Mouse (Mus musculus) v-Abl transformed pro-B cells (cell line): ENCODE measurements at regions not wholly inside any gene's neighbourhood (a gene's known extent, or its start where the extent isn't known, plus 50 kb on each side); places are given as distances from the start of the nearest gene placed in this dataset.
"Not testable (repeated sequence)": the region's sequence is repeated elsewhere in the genome, so short reads cannot be mapped to it uniquely, and the experiment has no call there.

Experiments used
- in situ Hi-C, 2 experiments: fragments of 400-800 bp; cut with MboI; formaldehyde crosslinking; loops; one replicate each; pipeline ENCODE4 v1.15.1; 2025; ENCODE audit not compliant: unreplicated experiment in 2 of 2

GRCm38 (mm10) chr2:51793291-51793690 lies 141.7 kb downstream of the Rbm43 start:
- in situ Hi-C loops = not testable (repeated sequence)

DNA sequence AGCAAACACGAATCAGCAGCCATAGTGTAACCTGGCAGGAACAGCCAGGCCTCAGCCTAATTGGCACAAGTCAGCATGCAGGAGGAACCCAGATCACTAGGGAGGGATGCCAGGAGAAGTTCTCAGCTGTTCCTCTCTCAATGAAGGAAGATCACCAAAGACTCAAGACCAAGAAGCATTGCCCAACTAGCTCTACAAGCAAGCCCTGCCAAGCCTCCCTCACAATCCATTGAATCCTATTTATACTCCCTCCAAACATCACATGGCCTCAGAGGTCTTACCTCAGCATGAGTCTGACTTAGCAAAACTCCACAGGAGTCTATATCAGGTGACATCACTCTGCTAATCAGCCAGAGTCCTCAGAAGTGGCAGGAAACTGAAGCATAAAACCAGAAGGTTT lies 135.1 kb downstream of the Rbm43 start:
- in situ Hi-C loops = no loop called here

DNA sequence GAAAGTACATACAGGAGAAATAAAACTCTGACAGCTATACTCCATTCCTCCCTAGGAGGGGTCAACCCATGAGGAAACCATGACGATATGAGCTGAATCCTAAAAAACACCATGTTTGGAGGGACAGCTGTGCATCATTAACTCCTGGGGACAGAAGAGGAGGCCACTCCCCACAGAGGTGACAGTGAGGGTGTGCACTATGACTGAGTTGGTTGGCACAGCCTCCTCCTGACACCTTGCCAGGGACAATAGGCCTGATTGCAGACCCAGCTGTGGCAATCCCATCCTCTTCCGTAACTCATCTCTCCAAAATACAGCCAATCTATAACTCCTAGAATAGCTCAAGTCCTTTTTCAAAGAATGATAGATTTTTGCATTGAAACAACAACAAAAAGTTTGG lies 112.0 kb downstream of the Rbm43 start:
- in situ Hi-C loops = loop anchor here in 1 of 2 experiments (10.0 kb wide), 1 partner anchor 1518 kb away; no protein-coding TSS in a partner anchor

DNA sequence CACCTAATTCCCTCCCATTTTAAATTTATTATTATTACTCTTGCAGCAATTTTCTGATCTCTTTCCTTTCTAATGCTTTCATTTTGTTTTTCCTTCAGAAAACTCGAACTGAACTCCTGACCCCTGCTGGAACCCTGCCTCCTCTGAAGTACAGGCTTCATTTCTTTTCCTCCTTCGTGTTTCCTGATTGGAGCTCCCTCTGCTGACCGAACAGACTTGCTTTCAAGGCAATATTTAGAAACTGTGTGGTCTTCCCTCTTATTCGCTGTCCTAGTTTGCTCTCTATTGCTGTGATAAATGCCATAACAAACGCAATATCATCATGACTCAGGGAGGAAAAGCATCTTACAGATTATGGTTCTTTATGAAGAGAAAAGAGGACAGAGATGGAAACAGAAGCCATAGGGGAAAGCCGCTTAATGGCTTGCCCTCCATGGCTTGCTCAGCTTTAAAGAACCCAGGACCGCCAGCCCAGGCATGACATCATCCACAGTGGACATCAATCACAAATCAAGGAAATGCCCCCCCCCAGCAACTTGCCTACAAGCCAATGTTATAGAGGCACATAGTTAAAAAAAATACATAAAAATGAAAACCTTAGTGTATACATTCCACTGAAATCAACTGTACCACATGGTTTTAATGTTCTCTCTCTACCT lies 104.5 kb downstream of the Rbm43 start:
- in situ Hi-C loops = no loop called here

- in situ Hi-C loops = no loop called here
Observed at GRCm38 (mm10) chr2:51830965-51831720, 103.8 kb downstream of the Rbm43 start.

- in situ Hi-C loops = no loop called here
Observed at GRCm38 (mm10) chr2:51837864-51838263, 97.1 kb downstream of the Rbm43 start.

- in situ Hi-C loops = no loop called here
Observed at GRCm38 (mm10) chr2:51840808-51841207, 94.2 kb downstream of the Rbm43 start.

GRCm38 (mm10) chr2:51844831-51845230 lies 90.1 kb downstream of the Rbm43 start:
- in situ Hi-C loops = no loop called here

DNA sequence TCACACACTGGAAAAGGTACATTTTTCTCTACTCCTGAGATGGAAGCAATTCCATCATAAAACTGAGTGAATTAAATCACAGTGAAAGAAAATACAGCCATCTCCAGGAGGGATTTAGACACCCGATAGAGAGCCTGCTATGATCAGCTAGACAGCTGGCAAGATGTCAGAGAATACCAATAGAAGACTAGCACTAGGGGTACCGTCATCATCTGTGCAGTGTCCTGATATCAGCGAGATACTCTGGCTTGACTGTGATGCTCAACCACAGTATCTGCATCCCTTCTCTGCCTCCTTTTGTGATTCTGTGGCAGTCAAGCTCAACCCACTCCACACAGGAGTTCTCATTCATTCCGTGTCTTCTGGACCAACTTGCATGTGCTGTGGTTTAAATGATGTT lies 87.4 kb downstream of the Rbm43 start:
- in situ Hi-C loops = no loop called here

DNA sequence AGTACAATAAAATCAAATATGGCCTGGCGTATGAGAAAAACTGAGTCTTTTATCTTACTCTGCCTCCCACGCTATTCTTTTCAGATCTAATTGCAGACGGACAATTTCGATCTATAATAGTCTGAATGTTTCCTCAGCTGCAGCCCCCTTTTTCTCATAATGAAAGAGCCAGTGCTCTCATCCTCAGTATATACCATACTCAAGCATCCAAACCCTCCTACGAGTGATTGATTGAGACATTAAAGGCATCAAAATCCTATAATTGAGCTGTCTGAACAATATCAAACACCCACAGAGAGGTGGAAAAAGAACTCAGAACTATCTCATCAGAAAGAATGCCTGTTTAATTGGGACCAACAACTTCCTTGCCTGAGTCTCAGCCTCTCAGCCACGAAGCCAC lies 87.0 kb downstream of the Rbm43 start:
- in situ Hi-C loops = no loop called here

DNA sequence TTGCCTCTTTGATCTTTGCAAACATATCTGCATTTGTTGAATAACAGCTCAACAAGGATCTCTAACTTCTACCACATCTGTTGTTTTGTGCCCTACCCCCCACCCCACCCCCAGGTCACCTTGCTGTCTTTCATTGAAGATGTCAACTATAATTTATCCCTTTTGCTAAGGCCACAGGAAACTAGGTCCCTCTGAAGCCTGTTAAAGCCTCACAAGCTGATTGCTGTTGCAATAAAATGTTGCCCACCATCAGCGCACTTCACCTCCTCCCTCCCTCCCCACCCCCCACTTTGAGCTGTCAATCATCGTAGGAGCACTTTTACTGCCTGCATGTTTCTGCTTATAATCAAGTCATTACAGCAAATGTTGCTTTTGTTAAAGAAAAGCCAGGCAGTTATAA lies 86.5 kb downstream of the Rbm43 start:
- in situ Hi-C loops = no loop called here

DNA sequence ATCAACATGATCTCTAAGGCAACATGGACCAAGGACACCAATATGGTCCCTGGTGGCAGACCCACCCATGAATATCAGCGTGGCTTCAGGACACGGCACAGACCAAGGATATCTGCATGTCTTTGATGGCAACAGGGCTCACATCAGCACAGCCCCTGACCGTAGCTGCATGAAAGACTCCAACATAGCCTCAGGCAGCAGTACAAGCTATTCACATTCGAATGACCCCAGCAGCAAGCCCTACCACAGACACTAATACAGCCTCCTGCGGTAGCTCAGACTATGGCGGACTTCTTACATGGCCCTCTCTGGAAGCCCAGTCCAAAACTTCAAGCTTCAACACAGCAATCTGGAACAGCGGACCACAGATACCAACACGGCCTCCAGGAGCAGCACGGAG lies 84.4 kb downstream of the Rbm43 start:
- in situ Hi-C loops = no loop called here

GRCm38 (mm10) chr2:51851711-51852110 lies 83.3 kb downstream of the Rbm43 start:
- in situ Hi-C loops = no loop called here

DNA sequence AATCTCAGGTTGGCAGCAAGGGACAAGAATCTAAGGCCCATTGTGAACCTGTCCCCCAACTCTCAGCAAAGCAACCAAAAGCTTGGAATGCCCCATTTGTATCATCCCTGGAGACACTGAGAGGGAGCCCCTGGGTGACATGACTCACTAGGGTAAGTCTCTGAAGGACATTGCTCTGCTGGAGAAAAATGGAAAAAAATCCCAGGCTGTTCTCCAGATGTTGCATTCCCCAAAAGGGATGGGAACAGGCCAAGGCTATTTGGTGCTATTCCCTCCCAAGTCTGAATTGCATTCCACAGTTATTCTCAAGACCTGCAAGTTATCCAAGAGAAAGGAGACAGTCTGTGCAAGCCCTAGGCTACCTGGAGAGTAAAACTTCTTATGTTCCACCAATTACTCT lies 77.7 kb downstream of the Rbm43 start:
- in situ Hi-C loops = no loop called here

DNA sequence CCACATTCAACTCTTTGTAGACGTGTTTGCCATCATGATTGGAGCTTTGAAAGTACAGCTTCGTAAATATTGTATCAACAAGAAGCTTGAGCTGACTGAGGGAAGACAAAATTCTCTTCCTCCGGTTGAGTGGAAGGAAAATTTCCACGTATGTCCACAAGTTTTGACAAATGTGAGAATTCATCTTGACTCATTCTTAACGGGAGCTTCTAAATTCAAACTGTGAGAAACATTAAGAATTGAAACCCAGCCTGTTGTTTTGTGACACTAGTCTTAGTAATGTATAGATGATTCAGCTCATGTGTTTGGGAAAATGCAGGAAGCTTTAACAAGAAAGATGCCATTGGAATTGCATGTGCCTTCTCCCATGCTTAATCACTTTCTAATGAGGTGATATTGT lies 68.9 kb downstream of the Rbm43 start:
- in situ Hi-C loops = no loop called here

DNA sequence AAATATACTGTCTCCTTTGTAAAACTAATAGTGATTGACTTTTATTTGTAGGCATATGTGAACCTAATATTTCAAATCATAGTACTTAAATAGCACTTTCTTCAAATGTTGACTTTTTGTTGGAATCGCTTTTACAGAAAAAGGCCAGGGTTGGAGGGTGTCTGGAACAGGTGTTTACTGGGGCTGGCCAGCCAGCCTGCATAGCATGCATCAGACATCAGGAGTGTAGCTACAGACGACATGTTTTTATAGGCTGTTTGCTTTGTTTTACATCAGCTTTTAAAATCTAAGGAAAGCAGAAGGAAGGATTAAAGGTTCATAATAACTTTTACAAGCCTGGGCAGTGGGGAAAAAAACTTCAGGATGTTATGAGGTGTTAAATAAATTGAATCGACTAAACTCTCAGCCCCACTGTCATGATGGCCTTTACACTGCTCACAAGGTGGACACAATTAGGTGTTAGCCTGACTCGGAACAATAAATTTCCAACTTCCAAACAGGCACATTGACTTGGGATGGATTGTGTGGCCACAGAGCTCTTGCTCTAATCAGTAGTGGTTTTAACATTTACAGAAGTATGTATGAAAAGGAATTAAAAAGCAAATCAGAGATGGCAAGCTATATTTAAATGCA lies 66.0 kb downstream of the Rbm43 start:
- in situ Hi-C loops = no loop called here

- in situ Hi-C loops = no loop called here
Observed at GRCm38 (mm10) chr2:51871571-51871970, 63.4 kb downstream of the Rbm43 start.
